Mouse (Mus musculus) embryonic facial prominence, embryonic 11.5 days (tissue): ENCODE data around the gene Tada3. TPM values are rescaled to one million over a fixed set of nuclear protein-coding genes. Genes with fewer than 3 reads are reported as not detected.

ENCODE experiments used
- ATAC-seq: fragments of 200-750 bp; cut with Nextera tagmentation; replicated peaks from 2 replicates; pipeline ENCODE4 v1.8.0; 2017; ENCODE audit warnings: low read depth; ENCODE audit not compliant: insufficient number of reproducible peaks, low FRiP score, low TSS enrichment
- DNase-seq: peaks from one replicate; pipeline ENCODE4 v3.0.0-alpha.2; 2015; ENCODE audit warnings: low spot score
- H3K27ac ChIP-seq: fragments of 300-500 bp; sonication (generic); replicated peaks from 2 replicates; pipeline ENCODE4 v1.5.1; 2014; ENCODE audit warnings: mild to moderate bottlenecking, low read depth, low read length, control low read depth
- H3K27me3 ChIP-seq: fragments of 300-500 bp; sonication (generic); 2 replicates; pipeline ENCODE4 v1.6.1; 2014; ENCODE audit warnings: mild to moderate bottlenecking, low read length, moderate library complexity, mixed read lengths; ENCODE audit not compliant: control insufficient read depth, insufficient read depth
- H3K36me3 ChIP-seq: fragments of 300-500 bp; sonication (generic); replicated peaks from 2 replicates; pipeline ENCODE4 v1.6.1; 2014; ENCODE audit warnings: low read depth, mild to moderate bottlenecking, low read length, moderate library complexity, mixed read lengths; ENCODE audit not compliant: control insufficient read depth, insufficient read depth
- H3K4me1 ChIP-seq: fragments of 300-500 bp; sonication (generic); 2 replicates; pipeline ENCODE4 v1.6.1; 2014; ENCODE audit warnings: low read length, mixed read lengths; ENCODE audit not compliant: control insufficient read depth, insufficient read depth
- H3K4me2 ChIP-seq: fragments of 300-500 bp; sonication (generic); 2 replicates; pipeline ENCODE4 v1.6.1; 2014; ENCODE audit warnings: low read depth, mild to moderate bottlenecking, control low read depth, low read length, moderate library complexity
- H3K4me3 ChIP-seq: fragments of 300-500 bp; sonication (generic); 2 replicates; pipeline ENCODE4 v1.5.1; 2014; ENCODE audit warnings: low read depth, low read length, control low read depth
- H3K9ac ChIP-seq: fragments of 300-500 bp; sonication (generic); replicated peaks from 2 replicates; pipeline ENCODE4 v1.6.1; 2014; ENCODE audit warnings: mild to moderate bottlenecking, control low read depth, low read length
- H3K9me3 ChIP-seq: fragments of 300-500 bp; sonication (generic); replicated peaks from 2 replicates; pipeline ENCODE4 v1.6.1; 2016; ENCODE audit warnings: mild to moderate bottlenecking, low read length, inconsistent platforms, mixed read lengths; ENCODE audit not compliant: control insufficient read depth
- WGBS: fragments of 180-500 bp; shearing (Covaris S2); extraction: QIAGEN DNeasy Blood & Tissue Kit; methylation state at CpG from one replicate; pipeline ENCODE4 v1.1.7; 2014; 5-methylcytosine and 5-hydroxymethylcytosine counted together
- polyA plus RNA-seq: library from polyadenylated mRNA; unstranded; fragments of >200 nt; fragmentation: Nextera tagmentation; extraction: Ambion mirVana; gene quantifications from 2 replicates; pipeline ENCODE4 v1.2.1, GENCODE M21; 2014

Gene Tada3
- polyA plus RNA-seq, 1 experiment from 2014 or later: 44.3 TPM

GRCm38 (mm10) chr6:113367574-113367973 lies 10.1 kb downstream of the Tada3 start:
- H3K27me3 ChIP-seq: no peaks in the 10 kb centered on the region
- no peak overlapping the region for H3K4me3 ChIP-seq
- DNase-seq (no peak), ATAC-seq (no peak)
- WGBS: 95% methylated on average over 1 of the region's 1 CpGs
- H3K9me3 ChIP-seq: no peaks in the 10 kb centered on the region
- H3K36me3 ChIP-seq: peaks cover 3% of the 10 kb centered on the region; the same call in 1 of the 2 replicates
- H3K9ac ChIP-seq: no peak overlapping the region
- no peaks in the 10 kb centered on the region for H3K4me1 ChIP-seq
- H3K4me2 ChIP-seq: no peak overlapping the region
- H3K27ac ChIP-seq: no peak overlapping the region

GRCm38 (mm10) chr6:113366639-113367038 lies 11.0 kb downstream of the Tada3 start:
- no peak overlapping the region for H3K9ac ChIP-seq
- no peak overlapping the region for H3K4me2 ChIP-seq
- H3K27ac ChIP-seq: no peak overlapping the region
- no peaks in the 10 kb centered on the region for H3K9me3 ChIP-seq
- no peak for ATAC-seq
- no peaks in the 10 kb centered on the region for H3K4me1 ChIP-seq
- H3K4me3 ChIP-seq: no peak overlapping the region
- H3K27me3 ChIP-seq: no peaks in the 10 kb centered on the region
- H3K36me3 ChIP-seq: no peaks in the 10 kb centered on the region
- WGBS: 89% methylated on average over 6 of the region's 6 CpGs
- no peak for DNase-seq

- H3K27ac ChIP-seq: no peak overlapping the region
- no peak overlapping the region for H3K9ac ChIP-seq
- H3K4me3 ChIP-seq: no peak overlapping the region
- WGBS: 78% methylated on average over 8 of the region's 8 CpGs
- no peaks in the 10 kb centered on the region for H3K36me3 ChIP-seq
- no peaks in the 10 kb centered on the region for H3K4me1 ChIP-seq
- no peaks in the 10 kb centered on the region for H3K27me3 ChIP-seq
- DNase-seq (no peak), ATAC-seq (no peak)
- no peaks in the 10 kb centered on the region for H3K9me3 ChIP-seq
- no peak overlapping the region for H3K4me2 ChIP-seq
These were observed 13.1 kb downstream of the Tada3 start for GRCm38 (mm10) chr6:113364518-113365135.

- DNase-seq (no peak), ATAC-seq (no peak)
- no peak overlapping the region for H3K4me2 ChIP-seq
- H3K36me3 ChIP-seq: no peaks in the 10 kb centered on the region
- H3K4me1 ChIP-seq: no peaks in the 10 kb centered on the region
- 96% methylated on average over 1 of the region's 1 CpGs for WGBS
- H3K4me3 ChIP-seq: no peak overlapping the region
- no peak overlapping the region for H3K9ac ChIP-seq
- H3K9me3 ChIP-seq: no peaks in the 10 kb centered on the region
- no peak overlapping the region for H3K27ac ChIP-seq
- H3K27me3 ChIP-seq: no peaks in the 10 kb centered on the region
These were observed 15.4 kb downstream of the Tada3 start for GRCm38 (mm10) chr6:113362241-113362640.

GRCm38 (mm10) chr6:113361476-113361875 lies 16.2 kb downstream of the Tada3 start:
- H3K4me2 ChIP-seq: no peak overlapping the region
- H3K9ac ChIP-seq: no peak overlapping the region
- H3K9me3 ChIP-seq: no peaks in the 10 kb centered on the region
- no peak overlapping the region for H3K27ac ChIP-seq
- ATAC-seq (no peak), DNase-seq (no peak)
- no peaks in the 10 kb centered on the region for H3K36me3 ChIP-seq
- WGBS: 76% methylated on average over 4 of the region's 4 CpGs
- no peaks in the 10 kb centered on the region for H3K4me1 ChIP-seq
- H3K27me3 ChIP-seq: no peaks in the 10 kb centered on the region
- H3K4me3 ChIP-seq: no peak overlapping the region

- no peaks in the 10 kb centered on the region for H3K36me3 ChIP-seq
- WGBS: 69% methylated on average over 3 of the region's 3 CpGs
- no peak for ATAC-seq
These were observed 24.0 kb downstream of the Tada3 start for GRCm38 (mm10) chr6:113353696-113354095.

GRCm38 (mm10) chr6:113352820-113353219 lies 24.9 kb downstream of the Tada3 start:
- H3K27ac ChIP-seq: no peak overlapping the region
- H3K9me3 ChIP-seq: no peaks in the 10 kb centered on the region
- DNase-seq (no peak), ATAC-seq (no peak)
- 76% methylated on average over 3 of the region's 3 CpGs for WGBS
- H3K4me1 ChIP-seq: no peaks in the 10 kb centered on the region
- no peak overlapping the region for H3K9ac ChIP-seq
- no peak overlapping the region for H3K4me3 ChIP-seq
- no peak overlapping the region for H3K4me2 ChIP-seq
- H3K27me3 ChIP-seq: no peaks in the 10 kb centered on the region
- no peaks in the 10 kb centered on the region for H3K36me3 ChIP-seq

More at GRCm38 (mm10) chr6:113353696-113354095, 24.0 kb downstream of the Tada3 start:
- no peaks in the 10 kb centered on the region for H3K4me1 ChIP-seq
- no peak overlapping the region for H3K9ac ChIP-seq
- no peak overlapping the region for H3K4me3 ChIP-seq
- no peaks in the 10 kb centered on the region for H3K9me3 ChIP-seq
- H3K27me3 ChIP-seq: no peaks in the 10 kb centered on the region
- no peak overlapping the region for H3K4me2 ChIP-seq
- no peak for DNase-seq
- no peak overlapping the region for H3K27ac ChIP-seq

- no peaks in the 10 kb centered on the region for H3K27me3 ChIP-seq
- H3K4me2 ChIP-seq: no peak overlapping the region
- no peaks in the 10 kb centered on the region for H3K9me3 ChIP-seq
- no peak overlapping the region for H3K9ac ChIP-seq
- WGBS: 57% methylated on average over 10 of the region's 10 CpGs
- no peaks in the 10 kb centered on the region for H3K4me1 ChIP-seq
- no peaks in the 10 kb centered on the region for H3K36me3 ChIP-seq
- DNase-seq (no peak), ATAC-seq (no peak)
- no peak overlapping the region for H3K4me3 ChIP-seq
- no peak overlapping the region for H3K27ac ChIP-seq
These were observed 26.0 kb downstream of the Tada3 start for GRCm38 (mm10) chr6:113351653-113352052.
